Mouse (Mus musculus) midbrain, embryonic 12.5 days (tissue): ENCODE results near the gene Il12b. TPM values are rescaled to one million over a fixed set of nuclear protein-coding genes. Genes with fewer than 3 reads are reported as not detected.
A peak's percentile ranks its signal among the peaks of the same experiment; 100 is the strongest.

ENCODE experiments used
- ATAC-seq: fragments of 200-750 bp; cut with Nextera tagmentation; 2 replicates; pipeline ENCODE4 v1.8.0; 2017; ENCODE audit warnings: low read depth, moderate TSS enrichment, moderate library complexity; ENCODE audit not compliant: low FRiP score
- H3K27ac ChIP-seq: fragments of 300-500 bp; sonication (generic); replicated peaks from 2 replicates; pipeline ENCODE4 v1.5.1; 2016; ENCODE audit warnings: mild to moderate bottlenecking
- H3K27me3 ChIP-seq: fragments of 300-500 bp; sonication (generic); 2 replicates; pipeline ENCODE4 v1.6.1; 2016; ENCODE audit warnings: mild to moderate bottlenecking
- H3K36me3 ChIP-seq: fragments of 300-500 bp; sonication (generic); 2 replicates; pipeline ENCODE4 v1.6.1; 2016
- H3K4me1 ChIP-seq: fragments of 300-500 bp; sonication (generic); 2 replicates; pipeline ENCODE4 v1.6.1; 2016
- H3K4me2 ChIP-seq: fragments of 300-500 bp; sonication (generic); replicated peaks from 2 replicates; pipeline ENCODE4 v1.6.1; 2016; ENCODE audit warnings: mild to moderate bottlenecking, moderate library complexity
- H3K4me3 ChIP-seq: fragments of 300-500 bp; sonication (generic); 2 replicates; pipeline ENCODE4 v1.5.1; 2016; ENCODE audit warnings: mild to moderate bottlenecking
- H3K9ac ChIP-seq: fragments of 300-500 bp; sonication (generic); replicated peaks from 2 replicates; pipeline ENCODE4 v1.6.1; 2016; ENCODE audit warnings: mild to moderate bottlenecking, moderate library complexity
- H3K9me3 ChIP-seq: fragments of 300-500 bp; sonication (generic); 2 replicates; pipeline ENCODE4 v1.6.1; 2016; ENCODE audit warnings: mild to moderate bottlenecking
- WGBS: fragments of 180-500 bp; shearing (Covaris S2); methylation state at CpG from one replicate; pipeline ENCODE4 v1.1.7; 2016; 5-methylcytosine and 5-hydroxymethylcytosine counted together
- polyA plus RNA-seq: library from polyadenylated mRNA; unstranded; fragments of >200 nt; fragmentation: Nextera tagmentation; extraction: Ambion mirVana; gene quantifications from 2 replicates; pipeline ENCODE4 v1.2.1, GENCODE M21; 2016

Il12b gene
- polyA plus RNA-seq, 1 experiment from 2014 or later = not detected

DNA sequence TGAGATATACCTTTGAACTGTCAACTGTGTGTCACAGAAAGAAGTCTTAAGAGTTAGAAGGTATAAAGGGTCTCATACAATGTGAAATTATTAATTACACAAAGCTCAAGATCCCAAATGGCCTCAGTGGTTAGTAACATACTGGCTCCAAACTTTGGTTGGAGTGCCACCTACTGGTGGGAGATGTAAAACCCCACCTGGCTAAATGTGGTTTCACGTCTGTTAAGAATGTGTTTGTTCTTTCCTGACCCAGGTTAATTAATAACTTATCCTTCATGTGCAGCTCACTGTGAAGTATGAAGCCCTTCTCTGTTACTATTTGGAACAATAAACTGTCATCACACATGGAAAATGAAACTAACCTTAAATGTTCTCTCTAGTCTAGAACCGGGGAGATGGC, 53.6 kb downstream of the Il12b start:
- H3K9me3 ChIP-seq = no peaks in the 10 kb centered on the region
- no peaks in the 10 kb centered on the region for H3K4me1 ChIP-seq
- H3K9ac ChIP-seq = no peak overlapping the region
- no peak overlapping the region for H3K4me2 ChIP-seq
- H3K27ac ChIP-seq = no peak overlapping the region
- WGBS = 65% methylated on average over 2 of the region's 2 CpGs
- 0 out of 2 replicates have a peak, but pooled peaks have one; percentile 58 for ATAC-seq
- peaks cover 25% of the 10 kb centered on the region for H3K36me3 ChIP-seq
- no peaks in the 10 kb centered on the region for H3K27me3 ChIP-seq
- no peak overlapping the region for H3K4me3 ChIP-seq

DNA sequence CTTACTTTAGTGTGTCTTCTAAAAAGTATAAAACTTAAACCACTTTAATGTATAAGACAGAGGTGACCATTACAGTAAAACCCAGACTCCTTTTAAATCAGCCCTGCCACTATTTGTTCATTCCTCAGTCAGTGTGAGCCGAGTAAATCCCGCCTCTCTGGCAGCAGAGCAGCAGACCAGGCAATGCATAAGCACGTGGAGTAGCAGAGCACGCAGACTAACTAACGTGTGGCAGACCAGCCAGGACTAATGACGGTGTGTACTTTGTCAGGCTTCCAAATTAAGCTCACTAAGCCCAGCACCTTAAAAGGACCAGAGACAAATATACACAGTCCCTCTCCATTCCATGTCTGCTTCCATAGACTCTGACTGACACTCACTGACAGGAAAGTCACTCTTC, 61.6 kb downstream of the Il12b start:
- WGBS = 88% methylated on average over 6 of the region's 6 CpGs
- no peak overlapping the region for H3K4me2 ChIP-seq
- no peak for ATAC-seq

More for the DNA sequence above, 61.6 kb downstream of the Il12b start:
- no peaks in the 10 kb centered on the region for H3K9me3 ChIP-seq
- H3K9ac ChIP-seq = no peak overlapping the region
- H3K27me3 ChIP-seq = no peaks in the 10 kb centered on the region
- no peaks in the 10 kb centered on the region for H3K4me1 ChIP-seq
- H3K36me3 ChIP-seq = peaks cover 42% of the 10 kb centered on the region
- no peak overlapping the region for H3K4me3 ChIP-seq
- H3K27ac ChIP-seq = no peak overlapping the region

Other genes with a start within 250 kb of the Il12b start
- 68.4 and 71.5 TPM in 2 replicates for gene Ublcp1, start 70.4 kb downstream of the Il12b start, polyA plus RNA-seq
- gene Rnf145, start 118.9 kb downstream of the Il12b start, polyA plus RNA-seq = 158 and 159 TPM in 2 replicates
- 89.4 and 89.6 TPM in 2 replicates for gene Ebf1, start 217.3 kb downstream of the Il12b start, polyA plus RNA-seq